Comparison of ENCODE assay signal across 27 mouse cellular contexts in the genomic region with DNA sequence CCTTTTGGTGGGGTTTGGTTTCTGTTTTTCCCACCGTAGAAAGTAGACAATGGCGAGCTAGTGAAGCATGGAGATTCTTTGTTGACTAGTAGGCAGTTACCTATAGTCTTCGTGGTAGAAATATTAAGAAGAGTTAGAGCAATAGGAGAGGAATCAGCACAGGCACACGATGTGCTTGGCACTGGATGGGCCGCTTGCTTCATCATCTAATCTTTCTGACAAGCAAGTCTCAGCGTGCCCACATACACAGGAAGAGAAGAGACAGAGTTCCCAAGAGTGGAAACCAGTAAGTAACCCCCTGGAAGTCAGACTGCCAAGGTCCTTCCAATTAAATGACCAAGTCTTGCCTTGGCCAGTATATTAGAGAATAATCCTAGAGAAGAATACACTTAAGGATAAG.
"Had no signal": no experiment of that assay in that cellular context is flagged by ENCODE, and none has a peak within 500 bp of the region (broad histone marks: within the 10 kb centered on the region; RNA-seq: fewer than 3 reads in every experiment).

No protein-coding gene starts in this region.

- H3K4me1 ChIP-seq: heart, embryonic 13.5 days; heart, embryonic 15.5 days; hindbrain, embryonic 13.5 days; hindbrain, embryonic 15.5 days; kidney, embryonic 15.5 days; limb, embryonic 10.5 days; limb, embryonic 12.5 days; liver, embryonic 12.5 days had no signal

- H3K9me3 ChIP-seq: heart, embryonic 13.5 days; heart, embryonic 15.5 days; hindbrain, embryonic 13.5 days; hindbrain, embryonic 15.5 days; kidney, embryonic 15.5 days; limb, embryonic 10.5 days; limb, embryonic 12.5 days; liver, embryonic 12.5 days had no signal

- H3K9ac ChIP-seq: heart, embryonic 13.5 days; heart, embryonic 15.5 days; hindbrain, embryonic 13.5 days; hindbrain, embryonic 15.5 days; kidney, embryonic 15.5 days; limb, embryonic 12.5 days; liver, embryonic 12.5 days; liver, embryonic 14.5 days had no signal

- H3K27ac ChIP-seq: gastrocnemius, adult 2 months; heart, adult 2 months; heart, embryonic 13.5 days; heart, embryonic 15.5 days; hindbrain, embryonic 13.5 days; hindbrain, embryonic 15.5 days; hindbrain, postnatal 0 days; kidney, embryonic 15.5 days; kidney, postnatal 0 days; left cerebral cortex, adult 2 months; limb, embryonic 10.5 days; limb, embryonic 12.5 days; liver, embryonic 12.5 days; liver, embryonic 14.5 days had no signal

- H3K4me2 ChIP-seq: heart, embryonic 11.5 days; heart, embryonic 13.5 days; heart, embryonic 15.5 days; hindbrain, embryonic 13.5 days; hindbrain, embryonic 15.5 days; kidney, embryonic 15.5 days; limb, embryonic 12.5 days; liver, embryonic 12.5 days had no signal

- DNase-seq: gastrocnemius, adult 2 months; gastrocnemius, postnatal 10 days; gastrocnemius, postnatal 25 days; heart, adult 11 months; heart, adult 2 months; heart, postnatal 14 days; heart, postnatal 36 days; kidney, adult 11 months; kidney, adult 2 months; kidney, adult 9 months; kidney, postnatal 14 days; kidney, postnatal 36 days; layer of hippocampus, adult 9-11 months had no signal

- ATAC-seq: hindbrain, postnatal 0 days; intestine, embryonic 16.5 days; liver, embryonic 12.5 days had no signal

- H3K36me3 ChIP-seq: heart, embryonic 13.5 days; heart, embryonic 15.5 days; hindbrain, embryonic 13.5 days; hindbrain, embryonic 15.5 days; kidney, embryonic 15.5 days; limb, embryonic 10.5 days; limb, embryonic 12.5 days; liver, embryonic 12.5 days had no signal

- H3K27me3 ChIP-seq: heart, embryonic 13.5 days; heart, embryonic 15.5 days; hindbrain, embryonic 13.5 days; hindbrain, embryonic 15.5 days; kidney, embryonic 15.5 days; limb, embryonic 12.5 days; liver, embryonic 12.5 days had no signal

- H3K4me3 ChIP-seq: gastrocnemius, adult 2 months; heart, adult 2 months; heart, embryonic 13.5 days; heart, embryonic 15.5 days; hindbrain, embryonic 13.5 days; hindbrain, embryonic 15.5 days; kidney, embryonic 15.5 days; left cerebral cortex, adult 2 months; limb, embryonic 10.5 days; limb, embryonic 12.5 days; liver, embryonic 12.5 days had no signal
